Mouse (Mus musculus): ENCODE measurements at regions not wholly inside any gene's neighbourhood (a gene's known extent, or its start where the extent isn't known, plus 50 kb on each side); places are given as distances from the start of the nearest gene placed in this dataset.
"Not testable (repeated sequence)": the region's sequence is repeated elsewhere in the genome, so short reads cannot be mapped to it uniquely, and the experiment has no call there.

DNA sequence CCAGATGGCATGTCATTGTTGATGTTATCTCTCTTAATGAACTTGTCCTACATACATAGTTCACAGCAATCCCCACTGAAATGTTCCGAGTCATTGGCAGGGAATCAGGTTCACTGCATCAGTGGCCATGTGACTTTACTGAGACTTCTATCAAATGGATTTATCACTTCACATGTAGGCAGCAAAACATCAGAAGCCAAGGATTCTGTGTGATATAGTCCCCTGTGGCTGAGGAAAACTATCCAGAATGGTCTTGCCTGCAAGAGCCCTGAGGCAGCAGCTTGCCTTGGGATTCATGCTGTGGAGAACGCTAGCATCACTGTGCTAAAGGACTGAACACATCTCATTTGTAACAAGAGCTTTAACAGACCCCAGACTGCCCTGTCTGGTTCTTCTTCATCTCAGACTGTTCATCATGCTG is 1468.2 kb downstream of the Zfp704 start:
- Histone ChIP-seq H3K4me2 (ENCODE audit: low read depth, severe bottlenecking) (no peak overlapping the region), H3K36me3 (ENCODE audit: control insufficient read depth, insufficient read depth, low read length) (no peaks in the 10 kb centered on the region), H3K4me3 (ENCODE audit: low read depth, low read length) (no peak overlapping the region), H3K4me1 (ENCODE audit: control insufficient read depth, insufficient read depth, low read length) (no peaks in the 10 kb centered on the region), H3K9me3 (ENCODE audit: control insufficient read depth, low read length) (no peaks in the 10 kb centered on the region), H3K9ac (ENCODE audit: low read length) (no peak overlapping the region), H3K27me3 (ENCODE audit: control insufficient read depth, insufficient read depth, low read length) (no peaks in the 10 kb centered on the region), H3K27ac (replicated peaks; ENCODE audit: low read depth, low read length) (no peak overlapping the region)
- no peak for ATAC-seq (ENCODE audit: insufficient number of reproducible peaks, low FRiP score, low TSS enrichment, low read depth)
- 64% methylated on average over 2 of the region's 2 CpGs for WGBS
- no peak for DNase-seq (ENCODE audit: low spot score)

DNA sequence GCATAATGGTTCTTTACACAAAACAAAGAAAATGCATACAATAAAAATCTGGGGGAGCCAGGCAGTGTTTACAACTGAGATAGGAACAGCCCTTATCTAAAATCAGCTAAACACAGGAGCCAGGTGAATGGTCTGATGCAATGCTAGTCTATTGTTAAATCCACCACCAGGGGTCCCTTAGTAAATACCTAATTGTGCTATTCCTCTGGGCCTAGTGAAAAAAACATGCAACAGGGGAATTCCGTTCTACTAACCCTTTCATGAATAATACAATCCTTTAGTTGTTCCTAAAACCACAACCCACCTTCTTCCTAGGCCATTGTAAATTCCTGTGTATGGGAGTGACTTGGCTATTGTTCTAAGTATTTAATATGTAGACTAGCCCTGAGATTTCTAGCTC is 1486.2 kb downstream of the Zfp704 start:
- H3K27me3 ChIP-seq (ENCODE audit: control insufficient read depth, insufficient read depth, low read length); DNase-seq (ENCODE audit: low spot score); H3K4me2 ChIP-seq (ENCODE audit: low read depth, severe bottlenecking); H3K27ac ChIP-seq (replicated peaks; ENCODE audit: low read depth, low read length); ATAC-seq (ENCODE audit: insufficient number of reproducible peaks, low FRiP score, low TSS enrichment, low read depth); H3K9me3 ChIP-seq (ENCODE audit: control insufficient read depth, low read length); H3K4me3 ChIP-seq (ENCODE audit: low read depth, low read length); H3K9ac ChIP-seq (ENCODE audit: low read length); H3K36me3 ChIP-seq (ENCODE audit: control insufficient read depth, insufficient read depth, low read length); H3K4me1 ChIP-seq (ENCODE audit: control insufficient read depth, insufficient read depth, low read length): not testable (repeated sequence)
- 68% methylated on average over 1 of the region's 1 CpGs for WGBS

DNA sequence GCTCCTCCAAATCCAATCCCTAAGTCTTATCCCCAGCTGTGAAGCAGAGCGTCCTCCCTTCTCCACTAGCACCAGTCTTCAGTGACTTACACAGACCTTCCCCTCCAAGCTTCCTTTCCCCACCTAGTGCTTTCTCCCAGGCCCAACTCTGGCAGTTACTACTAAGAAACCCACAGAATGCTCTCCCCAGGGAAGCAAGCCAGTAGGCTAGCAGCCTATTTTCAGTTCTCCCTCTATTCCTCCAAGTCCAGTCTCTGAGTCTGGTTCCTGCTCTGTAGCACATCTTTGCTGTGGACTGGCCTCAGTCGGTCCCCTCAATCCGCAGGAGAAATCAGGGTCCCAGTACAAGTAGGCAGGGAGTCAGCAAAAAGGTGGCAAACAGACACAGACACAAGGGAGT is 1486.7 kb downstream of the Zfp704 start:
- no peaks in the 10 kb centered on the region for H3K36me3 ChIP-seq (ENCODE audit: control insufficient read depth, insufficient read depth, low read length)
- ATAC-seq (ENCODE audit: insufficient number of reproducible peaks, low FRiP score, low TSS enrichment, low read depth) = no peak
- 67% methylated on average over 3 of the region's 3 CpGs for WGBS

DNA sequence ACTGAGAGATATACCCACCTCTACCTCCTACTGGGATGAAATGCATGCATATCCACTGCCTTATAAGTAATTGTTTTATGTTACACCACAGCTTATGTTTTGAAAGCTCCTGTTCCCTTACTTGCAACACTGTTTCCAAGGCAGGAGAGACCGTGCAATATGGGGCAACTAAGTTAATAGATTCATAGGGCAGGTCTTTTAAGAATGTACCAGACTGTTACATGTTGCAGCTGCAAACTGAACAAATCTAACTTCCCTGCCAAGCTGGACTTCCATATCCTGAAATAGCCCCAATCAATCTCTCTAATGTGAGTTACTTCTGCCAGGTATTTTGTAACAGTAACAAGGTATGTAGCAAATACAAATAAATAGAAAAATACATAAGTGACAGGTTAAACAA is 1478.0 kb upstream of the 1700008P02Rik start:
- Histone ChIP-seq H3K27me3 (ENCODE audit: control insufficient read depth, insufficient read depth, low read length) (no peaks in the 10 kb centered on the region), H3K4me1 (ENCODE audit: control insufficient read depth, insufficient read depth, low read length) (no peaks in the 10 kb centered on the region), H3K27ac (replicated peaks; ENCODE audit: low read depth, low read length) (no peak overlapping the region), H3K9me3 (ENCODE audit: control insufficient read depth, low read length) (no peaks in the 10 kb centered on the region), H3K4me3 (ENCODE audit: low read depth, low read length) (no peak overlapping the region), H3K4me2 (ENCODE audit: low read depth, severe bottlenecking) (no peak overlapping the region), H3K9ac (ENCODE audit: low read length) (no peak overlapping the region), H3K36me3 (ENCODE audit: control insufficient read depth, insufficient read depth, low read length) (no peaks in the 10 kb centered on the region)
- 84% methylated on average over 1 of the region's 1 CpGs for WGBS
- ATAC-seq (ENCODE audit: insufficient number of reproducible peaks, low FRiP score, low TSS enrichment, low read depth) = no peak
- DNase-seq (ENCODE audit: low spot score) = no peak

More for the DNA sequence above, 1486.7 kb downstream of the Zfp704 start:
- H3K27me3 ChIP-seq (ENCODE audit: control insufficient read depth, insufficient read depth, low read length) = no peaks in the 10 kb centered on the region
- H3K9ac ChIP-seq (ENCODE audit: low read length) = no peak overlapping the region
- H3K9me3 ChIP-seq (ENCODE audit: control insufficient read depth, low read length) = no peaks in the 10 kb centered on the region
- no peak overlapping the region for H3K27ac ChIP-seq (replicated peaks; ENCODE audit: low read depth, low read length)
- no peak for DNase-seq (ENCODE audit: low spot score)
- H3K4me1 ChIP-seq (ENCODE audit: control insufficient read depth, insufficient read depth, low read length) = no peaks in the 10 kb centered on the region
- no peak overlapping the region for H3K4me2 ChIP-seq (ENCODE audit: low read depth, severe bottlenecking)
- no peak overlapping the region for H3K4me3 ChIP-seq (ENCODE audit: low read depth, low read length)

DNA sequence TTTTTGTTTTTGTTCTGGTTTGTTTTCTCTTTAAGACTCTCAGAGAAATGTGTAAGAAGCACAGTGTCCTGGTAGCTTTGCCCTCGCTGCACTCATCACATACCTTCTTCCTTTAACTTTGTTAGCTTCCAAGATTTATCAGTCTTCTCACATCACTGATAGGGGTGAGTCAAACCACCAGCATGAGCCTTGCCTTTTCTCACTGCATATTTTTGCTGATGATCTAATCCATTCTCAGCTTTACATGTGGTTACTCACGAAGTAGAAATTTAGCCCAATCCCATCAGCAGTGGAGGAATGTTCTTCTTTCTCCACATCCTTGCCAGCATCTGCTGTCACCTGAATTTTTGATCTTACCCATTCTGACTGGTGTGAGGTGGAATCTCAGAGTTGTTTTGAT is 1464.5 kb upstream of the 1700008P02Rik start:
- Histone ChIP-seq H3K4me3 (ENCODE audit: low read depth, low read length) (no peak overlapping the region), H3K27me3 (ENCODE audit: control insufficient read depth, insufficient read depth, low read length) (no peaks in the 10 kb centered on the region), H3K9me3 (ENCODE audit: control insufficient read depth, low read length) (no peaks in the 10 kb centered on the region), H3K4me1 (ENCODE audit: control insufficient read depth, insufficient read depth, low read length) (no peaks in the 10 kb centered on the region), H3K4me2 (ENCODE audit: low read depth, severe bottlenecking) (no peak overlapping the region), H3K36me3 (ENCODE audit: control insufficient read depth, insufficient read depth, low read length) (no peaks in the 10 kb centered on the region), H3K27ac (replicated peaks; ENCODE audit: low read depth, low read length) (no peak overlapping the region), H3K9ac (ENCODE audit: low read length) (no peak overlapping the region)
- WGBS = 81% methylated on average over 2 of the region's 2 CpGs
- no peak for ATAC-seq (ENCODE audit: insufficient number of reproducible peaks, low FRiP score, low TSS enrichment, low read depth)
- DNase-seq (ENCODE audit: low spot score) = no peak

- Histone ChIP-seq H3K4me3 (ENCODE audit: low read depth, low read length) (no peak overlapping the region), H3K27ac (replicated peaks; ENCODE audit: low read depth, low read length) (no peak overlapping the region)
These were observed 1433.5 kb upstream of the 1700008P02Rik start for GRCm38 (mm10) chr3:8053711-8054110.

DNA sequence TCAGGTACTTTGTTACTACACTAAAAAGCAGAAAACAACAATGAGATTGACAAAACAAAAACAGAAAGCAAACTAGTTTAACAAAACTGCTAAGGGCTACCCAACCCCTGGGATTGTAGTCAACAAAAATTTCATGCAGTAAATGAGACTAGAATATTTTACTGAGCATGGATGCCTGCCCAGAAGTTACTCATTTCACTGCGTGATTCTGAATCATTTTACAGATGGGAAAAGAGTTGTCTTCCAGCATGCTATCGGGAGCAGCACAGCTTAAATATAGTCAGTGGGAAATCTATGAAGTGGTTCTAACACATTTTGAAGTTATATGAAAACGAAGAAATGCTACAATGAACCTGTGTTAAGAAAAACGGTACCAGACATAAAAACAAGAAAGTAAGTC is 1430.9 kb upstream of the 1700008P02Rik start:
- no peaks in the 10 kb centered on the region for H3K27me3 ChIP-seq (ENCODE audit: control insufficient read depth, insufficient read depth, low read length)
- no peak for ATAC-seq (ENCODE audit: insufficient number of reproducible peaks, low FRiP score, low TSS enrichment, low read depth)
- H3K9me3 ChIP-seq (ENCODE audit: control insufficient read depth, low read length) = no peaks in the 10 kb centered on the region
- no peak overlapping the region for H3K4me3 ChIP-seq (ENCODE audit: low read depth, low read length)
- H3K27ac ChIP-seq (replicated peaks; ENCODE audit: low read depth, low read length) = no peak overlapping the region
- no peak overlapping the region for H3K9ac ChIP-seq (ENCODE audit: low read length)
- no peak overlapping the region for H3K4me2 ChIP-seq (ENCODE audit: low read depth, severe bottlenecking)
- no peak for DNase-seq (ENCODE audit: low spot score)
- 88% methylated on average over 4 of the region's 4 CpGs for WGBS
- no peaks in the 10 kb centered on the region for H3K4me1 ChIP-seq (ENCODE audit: control insufficient read depth, insufficient read depth, low read length)
- no peaks in the 10 kb centered on the region for H3K36me3 ChIP-seq (ENCODE audit: control insufficient read depth, insufficient read depth, low read length)

More at GRCm38 (mm10) chr3:8053711-8054110, 1433.5 kb upstream of the 1700008P02Rik start:
- DNase-seq (ENCODE audit: low spot score) = no peak
- no peak for ATAC-seq (ENCODE audit: insufficient number of reproducible peaks, low FRiP score, low TSS enrichment, low read depth)
- no peaks in the 10 kb centered on the region for H3K36me3 ChIP-seq (ENCODE audit: control insufficient read depth, insufficient read depth, low read length)
- no peaks in the 10 kb centered on the region for H3K4me1 ChIP-seq (ENCODE audit: control insufficient read depth, insufficient read depth, low read length)
- no peaks in the 10 kb centered on the region for H3K9me3 ChIP-seq (ENCODE audit: control insufficient read depth, low read length)
- H3K27me3 ChIP-seq (ENCODE audit: control insufficient read depth, insufficient read depth, low read length) = no peaks in the 10 kb centered on the region
- no peak overlapping the region for H3K4me2 ChIP-seq (ENCODE audit: low read depth, severe bottlenecking)
- H3K9ac ChIP-seq (ENCODE audit: low read length) = no peak overlapping the region

DNA sequence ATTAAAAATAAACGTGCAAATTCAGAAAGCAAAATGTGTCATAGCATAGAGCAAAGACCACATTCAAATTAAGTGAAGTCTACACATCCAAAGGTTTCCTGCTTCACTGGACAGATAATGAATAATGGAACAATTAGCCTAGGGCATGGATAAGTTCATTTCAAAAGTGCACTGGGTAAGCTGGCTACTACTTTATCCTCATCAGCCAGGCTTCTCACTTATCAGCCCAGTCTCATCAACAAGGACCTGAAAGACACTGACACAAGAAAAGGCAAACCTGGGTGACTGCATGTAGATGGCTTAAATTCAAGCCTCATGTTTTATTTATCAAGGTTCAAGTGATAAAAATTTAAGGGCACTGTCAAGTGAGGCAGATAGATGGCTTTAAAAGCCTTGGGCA is 1429.5 kb upstream of the 1700008P02Rik start:
- no peaks in the 10 kb centered on the region for H3K36me3 ChIP-seq (ENCODE audit: control insufficient read depth, insufficient read depth, low read length)
- no peaks in the 10 kb centered on the region for H3K4me1 ChIP-seq (ENCODE audit: control insufficient read depth, insufficient read depth, low read length)
- ATAC-seq (ENCODE audit: insufficient number of reproducible peaks, low FRiP score, low TSS enrichment, low read depth) (no peak), DNase-seq (ENCODE audit: low spot score) (no peak)
- 75% methylated on average over 1 of the region's 1 CpGs for WGBS
- no peak overlapping the region for H3K4me3 ChIP-seq (ENCODE audit: low read depth, low read length)
- H3K9me3 ChIP-seq (ENCODE audit: control insufficient read depth, low read length) = no peaks in the 10 kb centered on the region
- H3K27me3 ChIP-seq (ENCODE audit: control insufficient read depth, insufficient read depth, low read length) = no peaks in the 10 kb centered on the region
- H3K27ac ChIP-seq (replicated peaks; ENCODE audit: low read depth, low read length) = no peak overlapping the region
- H3K9ac ChIP-seq (ENCODE audit: low read length) = no peak overlapping the region
- no peak overlapping the region for H3K4me2 ChIP-seq (ENCODE audit: low read depth, severe bottlenecking)

GRCm38 (mm10) chr3:8046348-8046747 is 1426.1 kb upstream of the 1700008P02Rik start:
- H3K27me3 ChIP-seq (ENCODE audit: control insufficient read depth, insufficient read depth, low read length) = no peaks in the 10 kb centered on the region
- H3K27ac ChIP-seq (replicated peaks; ENCODE audit: low read depth, low read length) = no peak overlapping the region
- H3K4me1 ChIP-seq (ENCODE audit: control insufficient read depth, insufficient read depth, low read length) = no peaks in the 10 kb centered on the region
- peak; percentile 60 for DNase-seq (ENCODE audit: low spot score)
- ATAC-seq (ENCODE audit: insufficient number of reproducible peaks, low FRiP score, low TSS enrichment, low read depth) = no peak
- H3K36me3 ChIP-seq (ENCODE audit: control insufficient read depth, insufficient read depth, low read length) = no peaks in the 10 kb centered on the region
- no peaks in the 10 kb centered on the region for H3K9me3 ChIP-seq (ENCODE audit: control insufficient read depth, low read length)
- no peak overlapping the region for H3K4me2 ChIP-seq (ENCODE audit: low read depth, severe bottlenecking)
- 69% methylated on average over 3 of the region's 3 CpGs for WGBS
- no peak overlapping the region for H3K4me3 ChIP-seq (ENCODE audit: low read depth, low read length)
- H3K9ac ChIP-seq (ENCODE audit: low read length) = no peak overlapping the region

Measured in limb, embryonic 11.5 days (tissue).